Mouse (Mus musculus) erythroblast, embryonic 14.5 days (primary cell): ENCODE measurements around the gene Donson.

ENCODE experiments used
- GATA1 ChIP-seq: IDR thresholded peaks from 2 replicates; pipeline ENCODE4 v1.6.1; 2012; ENCODE audit warnings: low read length, inconsistent platforms, mixed read lengths
- TAL1 ChIP-seq: IDR thresholded peaks from 3 replicates; pipeline ENCODE4 v1.6.1; 2012; ENCODE audit warnings: low read length, inconsistent platforms, mixed read lengths

DNA sequence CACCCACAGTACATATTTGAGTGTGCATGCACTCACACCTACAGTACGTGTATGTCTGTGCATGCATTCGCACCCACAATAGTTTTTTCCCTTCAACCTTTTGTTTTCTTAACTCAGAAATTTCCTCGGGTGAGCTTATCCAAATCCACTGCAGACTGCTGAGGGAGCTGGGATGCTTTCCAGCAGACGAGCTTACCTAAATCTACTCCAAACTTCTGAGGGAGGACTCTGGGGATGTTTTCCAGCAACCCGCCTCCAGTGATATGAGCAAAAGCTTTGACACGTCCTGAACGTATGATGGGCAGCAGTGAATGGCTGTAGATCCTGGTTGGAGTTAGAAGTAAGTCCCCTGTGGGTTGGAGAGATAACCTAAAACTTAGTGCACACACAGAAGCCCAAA lies 60.7 kb downstream of the Donson start:
- TF ChIP-seq TAL1 = no peak
- TF ChIP-seq GATA1 = no peak
